Mouse (Mus musculus) frontal cortex, adult 2 months (tissue): ENCODE measurements around the gene Onecut3. TPM values are rescaled to one million over a fixed set of nuclear protein-coding genes. Genes with fewer than 3 reads are reported as not detected.

Source experiments
- DNase-seq, 2 experiments: peaks; one replicate each; pipeline ENCODE4 v3.0.0; 2022; ENCODE audit warnings: low spot score in 1 of 2; ENCODE audit errors: extremely low spot score in 1 of 2
- polyA plus RNA-seq: library from polyadenylated mRNA; depleted of rRNA; stranded (reverse); fragments of >200 nt; gene quantifications from 2 replicates; pipeline ENCODE4 v1.2.3, GENCODE M21; 2012

The Onecut3 gene
- polyA plus RNA-seq, 1 experiment = 0.02 TPM

DNA sequence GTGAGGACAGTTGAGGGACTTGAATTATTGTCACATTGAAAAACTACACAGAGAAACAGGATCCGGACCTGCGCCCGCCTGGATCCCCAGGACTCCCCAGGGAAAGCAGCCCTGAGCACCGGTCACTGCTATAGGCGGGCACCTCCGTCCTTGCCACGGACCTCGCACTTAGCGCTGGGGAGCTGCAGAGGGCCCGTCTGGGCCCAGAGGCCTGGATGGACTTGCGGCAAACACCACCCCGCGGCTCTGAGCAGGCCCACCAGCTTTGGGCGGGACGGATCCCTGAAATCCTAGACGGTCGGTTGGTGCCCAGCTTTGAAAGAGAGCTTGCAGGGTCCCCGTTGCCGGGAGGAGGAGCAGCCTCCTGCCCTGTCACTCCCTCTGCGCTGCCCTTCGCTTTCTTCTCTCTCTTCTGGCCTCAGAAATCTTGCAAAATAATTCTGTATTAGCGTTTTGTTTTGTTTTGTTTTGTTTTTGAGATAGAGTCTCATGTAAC is 8.2 kb downstream of the Onecut3 start:
- no peak for DNase-seq

DNA sequence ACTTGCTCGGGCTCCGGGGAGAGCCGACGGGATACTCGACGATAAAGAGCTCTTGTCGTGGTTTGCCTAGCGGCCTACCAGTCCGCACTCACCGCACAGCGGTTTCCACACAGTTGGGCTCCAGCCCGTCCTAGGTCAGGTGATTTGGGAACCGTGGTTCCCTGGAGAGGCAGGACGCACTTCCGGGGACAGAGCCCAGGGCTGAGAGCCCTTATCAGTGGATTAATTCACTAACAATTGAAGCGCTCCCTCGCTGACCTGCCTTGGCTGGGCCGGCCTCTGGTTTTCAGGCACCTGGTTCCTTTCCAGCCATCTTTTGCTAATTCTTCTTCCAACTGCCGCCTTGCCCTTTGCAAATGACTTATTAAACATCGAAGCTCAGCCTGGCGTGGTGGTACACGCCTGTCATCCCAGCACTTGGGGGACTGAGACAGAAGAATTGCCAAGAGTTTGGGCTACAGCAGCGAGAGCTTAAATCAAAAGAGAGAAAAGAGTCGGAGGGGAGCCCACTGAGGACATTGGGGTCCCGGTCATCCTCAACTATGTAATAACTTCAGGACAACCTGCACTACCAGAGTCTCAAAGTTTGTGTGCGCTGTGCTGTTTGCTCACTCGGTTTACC is 9.1 kb downstream of the Onecut3 start:
- DNase-seq = no peak

DNA sequence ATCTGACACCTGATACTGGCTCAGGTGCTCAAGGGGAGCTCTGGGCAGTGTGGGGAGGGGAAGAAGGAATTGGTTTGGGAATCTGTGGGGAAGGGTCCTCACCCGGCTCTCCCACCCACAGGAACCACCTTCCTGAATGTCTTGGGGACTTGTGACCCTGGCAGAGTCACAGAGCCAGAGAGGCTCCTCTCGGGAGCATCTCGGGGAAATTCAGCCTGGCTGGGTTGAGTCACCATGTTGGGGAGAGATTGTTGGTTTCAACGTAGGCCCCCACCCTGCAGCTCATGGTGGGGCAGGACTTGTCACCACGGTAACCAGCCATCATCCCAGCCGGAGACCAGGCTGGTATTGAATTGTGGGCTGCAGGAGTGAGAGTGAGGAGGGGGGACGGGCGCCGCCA is 10.1 kb downstream of the Onecut3 start:
- no peak for DNase-seq

DNA sequence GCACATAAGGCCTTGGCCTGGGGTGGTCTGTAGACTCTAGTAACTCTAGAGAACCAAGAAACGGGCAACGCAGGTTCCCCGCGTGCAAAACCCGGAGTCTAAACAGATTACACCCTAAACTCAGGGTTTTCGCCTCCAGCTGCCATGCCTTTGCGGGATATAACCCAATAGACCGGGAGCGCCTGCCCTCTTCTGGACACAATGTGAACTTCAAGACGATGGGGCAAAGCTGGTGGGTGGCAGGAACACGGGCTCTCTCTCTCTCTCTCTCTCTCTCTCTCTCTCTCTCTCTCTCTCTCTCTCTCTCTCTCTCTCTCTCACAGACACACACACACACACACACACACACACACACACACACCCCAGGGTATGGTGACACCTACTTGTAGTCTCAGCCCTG is 11.6 kb downstream of the Onecut3 start:
- peak in 1 of 2 experiments; percentile 74 for DNase-seq

DNA sequence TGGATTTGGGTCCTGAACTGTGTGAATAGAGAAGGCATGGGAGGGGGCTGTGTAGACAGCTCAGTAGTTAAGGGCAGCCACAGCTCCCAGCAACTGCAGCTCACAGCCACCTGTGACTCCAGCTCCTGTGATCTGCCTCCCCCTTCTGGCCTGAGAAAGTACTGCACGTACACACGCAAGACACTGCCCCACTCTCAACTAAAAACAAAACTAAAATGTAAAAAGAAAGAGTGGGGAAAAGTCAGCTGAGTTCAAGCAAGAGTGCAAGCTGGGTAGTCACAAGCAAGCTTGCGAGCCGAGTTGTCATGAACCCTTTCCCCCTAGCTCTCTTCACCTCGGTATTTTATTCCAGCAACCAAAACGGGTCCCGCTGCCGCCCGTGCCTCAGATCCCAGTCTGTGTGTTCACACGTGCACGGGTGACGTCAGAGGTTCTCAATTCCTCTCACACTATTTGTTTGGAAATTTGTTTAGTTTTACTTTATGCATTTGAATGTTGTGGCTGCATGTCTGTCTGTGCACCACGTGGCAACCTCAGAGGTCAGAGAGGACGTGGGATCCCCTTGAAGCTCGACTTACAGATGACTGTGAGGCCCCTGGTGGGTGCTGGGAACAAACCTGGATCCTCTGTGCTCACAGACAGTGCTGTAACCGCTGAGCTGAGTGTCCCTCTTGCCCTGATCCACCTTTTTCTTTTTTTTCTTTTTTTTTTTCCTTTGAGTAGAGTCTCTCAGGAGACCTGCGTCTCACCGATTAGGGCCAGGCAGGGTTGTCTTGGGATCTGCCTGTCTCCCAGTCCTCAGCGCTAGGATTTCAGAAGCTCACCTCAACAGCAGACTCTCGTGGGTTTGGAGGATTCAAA is 15.0 kb downstream of the Onecut3 start:
- DNase-seq = peak in 1 of 2 experiments; percentile 88

DNA sequence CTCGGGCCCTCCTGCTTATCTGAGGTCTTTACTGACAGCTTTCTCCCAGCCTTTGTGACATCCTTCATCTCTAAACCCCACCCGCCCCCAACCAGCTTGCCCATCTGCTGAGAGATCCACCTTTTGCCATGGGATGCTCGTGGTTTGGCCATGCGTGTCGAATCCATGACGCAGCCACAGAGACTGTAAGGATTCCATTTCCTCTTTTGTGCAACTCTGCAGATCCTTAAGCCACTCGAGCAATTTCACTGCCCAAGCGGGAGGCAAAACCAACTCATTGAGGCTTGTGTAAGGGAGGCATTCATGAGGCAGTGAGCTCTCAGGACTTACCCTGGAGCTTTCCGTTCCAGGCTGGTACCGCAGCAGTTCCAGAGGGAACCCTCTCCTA is 15.6 kb downstream of the Onecut3 start:
- no peak for DNase-seq

DNA sequence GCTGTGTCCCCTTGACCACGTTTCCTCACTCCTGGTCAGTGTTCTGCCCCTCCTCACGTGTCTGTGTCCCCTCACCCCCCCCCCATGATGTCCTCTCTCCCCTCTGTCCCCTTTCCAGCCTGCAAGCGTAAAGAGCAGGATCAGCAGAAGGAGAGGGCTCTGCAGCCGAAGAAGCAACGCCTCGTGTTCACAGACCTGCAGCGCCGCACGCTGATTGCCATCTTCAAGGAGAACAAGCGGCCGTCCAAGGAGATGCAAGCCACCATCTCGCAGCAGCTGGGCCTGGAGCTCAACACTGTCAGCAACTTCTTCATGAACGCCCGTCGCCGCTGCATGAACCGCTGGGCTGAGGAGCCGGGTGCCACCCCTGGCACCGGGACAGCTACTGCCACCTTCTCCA is 19.1 kb downstream of the Onecut3 start:
- DNase-seq = no peak

DNA sequence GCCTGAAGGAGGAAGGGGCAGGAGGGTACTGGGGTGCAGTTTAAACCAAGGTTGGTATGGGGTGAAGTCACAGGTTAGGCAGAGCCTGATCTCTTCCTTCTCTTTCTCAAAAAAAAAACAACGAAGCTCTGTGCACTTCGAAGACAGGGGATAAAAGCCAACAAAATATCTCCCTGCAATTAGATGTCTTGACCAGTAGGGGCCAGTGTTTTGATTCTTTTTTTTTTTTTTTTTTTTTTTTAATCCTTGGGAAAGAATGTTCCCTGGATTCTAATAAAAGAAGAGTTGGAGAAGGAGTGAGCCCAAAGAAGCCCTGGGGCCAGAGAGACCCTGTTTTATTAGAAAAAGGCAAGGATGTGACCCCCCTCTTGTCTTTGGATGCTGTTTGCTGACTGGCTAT is 24.7 kb downstream of the Onecut3 start:
- DNase-seq = no peak

DNA sequence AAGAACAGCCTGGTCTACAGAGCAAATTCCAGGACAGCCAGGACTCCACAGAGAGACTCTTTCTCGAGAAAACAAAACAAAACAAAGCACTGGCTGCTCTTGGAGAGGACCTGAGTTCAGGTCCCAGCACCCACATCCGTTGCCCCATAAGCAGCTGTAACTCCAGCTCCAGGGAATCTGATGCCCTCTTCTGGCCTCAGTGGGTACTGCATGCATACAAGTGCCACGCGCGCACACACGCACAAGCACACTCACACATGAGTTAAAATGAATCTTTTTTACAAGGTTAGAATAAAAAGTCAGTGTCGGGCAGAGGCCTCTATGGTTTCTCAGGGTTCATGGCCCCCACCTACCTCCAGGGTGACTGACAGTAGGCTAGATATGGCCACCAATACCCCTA is 28.7 kb downstream of the Onecut3 start:
- no peak for DNase-seq

DNA sequence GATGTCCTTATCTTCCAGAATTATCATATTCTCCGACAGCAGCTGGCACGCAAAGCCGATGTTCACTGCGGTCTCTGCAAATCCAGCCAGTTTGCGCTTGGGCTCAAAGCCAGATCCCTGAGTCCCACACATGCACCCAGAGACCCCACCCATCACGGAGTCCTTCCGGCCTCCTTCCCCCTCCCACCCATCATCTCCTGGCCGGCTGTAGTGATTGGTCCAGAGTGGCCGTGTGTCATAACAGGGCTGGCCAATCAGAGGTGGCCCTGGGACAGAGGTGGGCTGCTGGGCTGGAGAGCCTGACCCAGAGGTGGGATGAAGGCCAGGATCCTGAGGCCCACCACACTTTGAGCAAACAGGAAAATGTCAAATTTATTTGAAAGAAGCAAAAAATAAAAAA is 31.5 kb downstream of the Onecut3 start:
- DNase-seq = no peak

DNA sequence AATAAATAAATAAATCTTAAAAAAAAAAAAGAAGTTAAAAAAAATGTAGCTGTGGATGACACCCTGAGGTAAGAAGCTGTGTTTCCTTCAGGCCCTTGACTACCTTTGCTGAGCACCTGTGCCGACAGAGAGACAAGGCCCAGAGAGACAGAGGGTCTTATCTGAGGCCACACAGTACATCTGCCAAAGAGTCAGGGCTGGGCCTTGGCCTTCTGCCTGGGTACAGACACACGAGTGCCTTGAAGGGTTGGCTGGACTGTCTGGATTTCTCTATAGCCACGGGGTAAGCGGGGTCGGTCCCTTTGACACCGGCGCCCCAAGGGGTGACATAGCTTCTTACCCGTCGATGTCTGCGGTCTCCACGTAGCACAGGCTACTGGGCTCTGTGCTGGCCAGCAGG is 38.1 kb downstream of the Onecut3 start:
- DNase-seq = no peak

DNA sequence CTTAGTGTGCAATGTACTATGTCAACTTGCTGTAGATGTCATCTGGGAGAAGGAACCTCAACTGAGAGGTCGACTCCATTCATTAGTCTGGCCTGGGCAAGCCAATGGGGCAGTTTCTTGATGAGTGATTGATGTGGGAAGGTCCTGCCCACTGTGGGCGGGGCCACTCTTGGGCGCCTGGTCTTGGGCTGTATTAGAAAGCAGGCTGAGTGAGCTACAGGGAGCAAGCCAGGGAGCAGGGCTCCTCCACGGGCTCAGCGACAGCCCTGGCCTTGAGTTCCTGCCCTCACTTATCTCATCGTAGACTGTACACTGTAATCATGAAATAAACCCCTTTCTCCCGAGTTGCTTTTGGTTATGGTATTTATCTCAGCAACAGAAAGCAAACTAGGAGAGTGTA is 39.1 kb downstream of the Onecut3 start:
- no peak for DNase-seq

DNA sequence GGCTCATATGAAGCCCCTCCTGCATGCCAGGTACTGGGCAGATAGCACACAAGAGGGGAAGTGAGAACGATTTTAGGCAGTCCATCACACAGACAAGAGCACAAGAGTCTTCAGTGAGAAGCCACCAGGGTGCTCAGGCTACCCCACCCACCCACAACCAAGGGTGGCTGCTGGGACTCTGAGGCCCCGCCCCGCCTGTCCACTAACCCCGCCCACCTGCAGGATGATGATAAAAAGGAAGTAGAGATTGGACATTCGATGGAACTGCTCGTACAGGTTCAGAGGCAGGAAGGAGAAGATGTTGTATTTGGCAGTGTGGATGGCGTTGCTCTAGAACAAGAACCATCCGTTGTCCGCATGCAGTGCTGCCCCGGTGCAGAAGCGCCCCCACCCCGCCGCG is 40.4 kb downstream of the Onecut3 start:
- DNase-seq = no peak

DNA sequence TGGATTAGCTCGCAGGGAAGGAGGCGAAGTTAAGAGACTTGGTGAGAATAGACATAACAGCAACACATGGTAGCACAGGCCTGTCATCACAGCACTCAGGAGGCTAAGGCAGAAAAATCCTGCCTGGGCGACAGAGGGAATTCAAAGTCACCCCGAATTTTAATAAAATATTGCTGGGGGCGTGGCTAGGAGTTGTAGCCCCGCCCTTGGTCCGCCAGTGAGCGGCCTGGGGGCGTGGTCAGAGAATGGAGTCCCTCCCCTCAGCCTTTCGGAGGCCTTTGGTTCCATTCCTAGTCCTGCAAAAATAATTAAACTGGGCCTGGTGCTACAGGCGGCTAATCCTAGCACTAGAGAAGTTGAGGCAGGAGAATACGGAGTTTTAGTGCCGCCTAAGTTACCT is 41.1 kb downstream of the Onecut3 start:
- no peak for DNase-seq

DNA sequence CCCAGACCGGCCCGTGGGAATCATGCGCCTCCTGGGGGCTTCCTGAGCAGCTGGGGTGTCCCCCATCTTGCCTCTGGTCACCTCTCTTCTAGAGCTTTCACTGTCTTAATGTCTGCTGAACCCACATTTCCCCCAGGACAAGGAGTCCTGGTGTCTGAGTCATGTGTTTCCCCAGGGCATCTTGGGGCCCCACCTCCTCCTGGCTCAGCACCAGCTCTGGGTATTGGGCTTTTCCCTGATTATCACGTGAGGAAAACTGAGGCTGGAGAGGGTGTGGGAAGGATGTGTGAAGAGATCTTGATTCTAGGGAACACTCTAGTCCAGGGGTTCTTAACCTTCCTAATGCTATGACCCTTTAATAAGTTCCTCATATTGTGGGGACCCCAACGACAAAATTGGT is 43.5 kb downstream of the Onecut3 start:
- DNase-seq = no peak

DNA sequence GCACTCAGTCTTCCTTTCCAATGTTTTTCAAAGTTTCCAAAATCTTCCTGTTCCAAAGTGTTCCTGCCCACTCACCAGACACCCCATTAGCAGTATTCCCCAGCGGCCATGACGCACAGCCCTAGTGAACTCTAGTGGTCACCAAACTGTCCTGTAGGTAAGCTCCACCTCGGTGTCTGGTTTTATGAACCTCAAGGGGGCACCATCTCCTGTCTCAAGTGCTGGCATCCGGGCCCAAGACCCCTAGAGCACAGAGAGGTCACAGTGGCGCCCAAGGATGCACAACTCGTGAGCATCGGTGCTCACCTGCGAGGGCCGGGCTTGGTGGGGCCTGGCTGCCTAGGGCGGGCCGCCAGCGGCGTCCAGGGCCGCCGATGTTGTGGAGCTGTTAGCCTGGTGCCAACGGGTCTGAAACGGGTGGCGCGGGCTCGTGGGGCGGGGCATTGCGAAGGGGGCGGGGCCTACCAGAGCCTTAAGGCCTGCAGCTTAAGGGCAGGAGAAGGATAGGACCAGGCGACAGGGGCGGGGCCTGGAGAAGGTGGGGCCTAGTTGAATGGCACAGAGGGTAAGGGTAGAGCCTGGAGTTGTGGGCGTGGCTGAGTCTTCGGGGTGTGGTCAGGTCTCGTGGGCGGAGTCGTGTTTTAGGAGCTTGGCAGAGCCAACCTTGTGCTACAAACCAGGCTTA is 44.2 kb downstream of the Onecut3 start, which contains the start of gene Atp8b3:
Gene Atp8b3, minus strand, starts transcription at position 415 of the 685 bp plus-strand sequence.
- peak in 1 of 2 experiments; percentile 31 for DNase-seq

DNA sequence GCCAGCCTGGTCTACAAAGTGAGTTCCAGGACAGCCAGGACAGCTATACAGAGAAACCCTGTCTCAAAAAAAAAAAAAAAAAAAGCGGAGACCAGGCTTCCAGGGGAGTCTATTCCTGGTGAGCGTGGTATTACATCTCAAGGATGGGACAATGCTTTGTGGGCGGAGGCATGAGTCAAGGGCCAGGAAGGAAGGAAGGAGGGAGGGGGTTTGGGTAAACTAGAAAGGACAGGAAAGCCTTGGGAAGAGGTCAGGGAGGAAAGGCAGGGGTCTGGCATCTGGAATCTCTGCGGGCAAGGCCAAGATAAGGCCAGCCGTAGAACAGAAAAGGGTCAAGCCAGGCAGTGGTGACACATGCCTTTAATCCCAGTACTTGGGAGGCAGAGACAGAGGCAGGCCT is 44.9 kb downstream of the Onecut3 start:
- DNase-seq = no peak

DNA sequence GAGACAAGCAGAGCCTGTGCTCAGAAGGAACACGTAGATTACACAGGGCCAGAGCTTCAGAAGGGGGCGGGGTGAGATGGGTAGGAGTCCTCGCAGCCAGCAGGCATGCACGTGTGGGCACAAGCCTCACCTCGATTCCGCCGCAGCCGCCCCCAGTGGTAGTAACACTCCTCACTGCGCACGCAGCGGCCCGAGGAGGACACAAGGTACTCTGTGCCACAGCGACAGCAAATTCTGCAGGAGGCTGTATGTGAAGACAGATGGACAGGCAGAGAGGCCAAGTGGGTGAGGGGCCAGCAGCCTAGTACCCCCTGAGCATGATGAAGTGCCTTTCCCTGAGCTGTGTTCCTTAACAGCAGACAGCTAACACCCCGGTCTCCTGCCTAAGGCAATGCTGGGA is 49.2 kb downstream of the Onecut3 start:
- peak in 1 of 2 experiments; percentile 25 for DNase-seq

DNA sequence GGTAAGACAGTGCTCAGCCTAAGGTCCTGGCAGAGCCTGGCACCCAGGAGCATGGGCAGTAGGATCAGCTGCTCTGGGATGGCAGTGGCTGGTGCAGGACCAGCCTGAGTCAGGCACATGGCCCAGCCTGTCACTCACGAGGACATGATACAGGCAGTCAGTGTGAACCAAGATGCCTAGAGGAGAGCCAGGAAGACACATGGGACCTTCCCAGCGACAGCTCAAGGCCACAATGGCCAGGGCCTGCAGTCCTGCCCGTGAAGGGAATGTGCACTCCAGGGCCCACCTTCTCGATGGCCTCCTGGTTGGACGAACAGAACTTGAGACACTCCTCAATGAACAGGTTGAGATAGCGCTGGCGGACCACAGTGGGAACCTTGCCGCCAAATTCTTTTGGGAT is 51.0 kb downstream of the Onecut3 start:
- no peak for DNase-seq

DNA sequence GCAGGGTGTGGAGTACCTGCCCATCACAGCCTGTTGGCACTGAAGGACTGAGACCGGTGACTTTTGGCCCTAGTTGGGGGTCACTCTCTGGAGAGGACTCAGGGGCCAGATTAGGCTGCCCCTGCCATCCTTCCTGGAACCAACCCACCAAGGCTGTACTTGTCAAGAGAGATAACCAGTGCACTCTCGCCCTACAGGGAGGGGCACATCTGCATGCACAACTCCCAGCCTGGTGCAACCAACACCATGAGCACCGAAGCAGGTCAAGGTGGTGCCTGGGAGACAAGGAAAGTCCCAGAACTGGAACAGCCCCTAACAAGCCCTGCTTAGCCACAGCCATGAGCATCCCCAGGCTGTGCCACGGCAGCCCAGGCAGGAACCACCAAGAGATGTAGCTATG is 52.3 kb downstream of the Onecut3 start:
- DNase-seq = no peak

DNA sequence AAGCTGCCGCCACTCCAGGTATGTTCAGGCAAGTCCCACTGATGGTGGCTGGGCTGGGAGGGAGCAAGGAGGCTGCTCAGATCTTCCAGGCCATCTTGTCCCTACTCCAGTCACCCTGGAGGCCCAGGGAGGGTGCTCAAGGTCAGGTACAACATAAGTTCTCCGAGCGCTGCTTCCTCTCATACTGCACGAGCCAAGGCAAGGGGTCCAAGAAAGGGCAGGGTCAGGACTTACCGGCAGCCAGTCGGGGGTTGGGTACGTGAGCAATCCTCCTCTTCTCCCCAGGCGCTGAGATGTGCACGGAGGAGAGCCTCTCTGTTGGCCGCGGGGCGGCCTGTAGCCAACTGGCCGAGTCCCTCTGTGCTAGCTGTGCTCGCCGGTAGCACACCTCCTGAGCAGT is 52.9 kb downstream of the Onecut3 start:
- no peak for DNase-seq
